Mouse (Mus musculus) cerebellum, postnatal 25 days (tissue): Measurements from ENCODE around the gene Zdhhc8.
"Not testable (repeated sequence)": the region's sequence is repeated elsewhere in the genome, so short reads cannot be mapped to it uniquely, and the experiment has no call there.

Experiments
- DNase-seq, 2 experiments: peaks; one replicate each; pipeline ENCODE4 v3.0.0; 2021; ENCODE audit warnings: mixed read lengths in 2 of 2

Gene Zdhhc8

GRCm38 (mm10) chr16:18230617-18231016, 4.3 kb downstream of the Zdhhc8 start:
- peak; percentile 25 to 36 for DNase-seq

GRCm38 (mm10) chr16:18229622-18230021, 5.3 kb downstream of the Zdhhc8 start:
- peak; percentile 85 to 89 for DNase-seq

GRCm38 (mm10) chr16:18228856-18229255, 6.1 kb downstream of the Zdhhc8 start:
- DNase-seq: peak; percentile 80 to 84

GRCm38 (mm10) chr16:18227897-18228422, 7.0 kb downstream of the Zdhhc8 start:
- DNase-seq: no peak

GRCm38 (mm10) chr16:18227187-18227586, 7.7 kb downstream of the Zdhhc8 start:
- DNase-seq: no peak

GRCm38 (mm10) chr16:18222188-18222587, 12.7 kb downstream of the Zdhhc8 start:
- DNase-seq: no peak

GRCm38 (mm10) chr16:18221543-18221898, 13.4 kb downstream of the Zdhhc8 start:
- DNase-seq: peak in 1 of 2 experiments; percentile 38

- no peak for DNase-seq
Observed at GRCm38 (mm10) chr16:18220856-18221542, 13.9 kb downstream of the Zdhhc8 start.

- peak in 1 of 2 experiments; percentile 49 for DNase-seq
Observed at GRCm38 (mm10) chr16:18220001-18220400, 14.9 kb downstream of the Zdhhc8 start.

- no peak for DNase-seq
Observed at GRCm38 (mm10) chr16:18218580-18218996, 16.3 kb downstream of the Zdhhc8 start.

GRCm38 (mm10) chr16:18217579-18217978, 17.4 kb downstream of the Zdhhc8 start, which contains the start of gene Ccdc188:
Gene Ccdc188 (plus strand): TSS chr16:18217879.
- DNase-seq: no peak

GRCm38 (mm10) chr16:18214858-18215257, 20.1 kb downstream of the Zdhhc8 start:
- no peak for DNase-seq

GRCm38 (mm10) chr16:18213689-18214088, 21.2 kb downstream of the Zdhhc8 start:
- DNase-seq: peak in 1 of 2 experiments; percentile 52

GRCm38 (mm10) chr16:18211417-18212171, 23.3 kb downstream of the Zdhhc8 start:
- peak; percentile 96 to 98 for DNase-seq

GRCm38 (mm10) chr16:18210701-18211416, 24.1 kb downstream of the Zdhhc8 start:
- DNase-seq: peak; percentile 79 to 89

- no peak for DNase-seq
Observed at GRCm38 (mm10) chr16:18203430-18204091, 31.4 kb downstream of the Zdhhc8 start.

- DNase-seq: no peak
Observed at GRCm38 (mm10) chr16:18202061-18202460, 32.9 kb downstream of the Zdhhc8 start.

GRCm38 (mm10) chr16:18201620-18202019, 33.3 kb downstream of the Zdhhc8 start:
- no peak for DNase-seq

- no peak for DNase-seq
Observed at GRCm38 (mm10) chr16:18200062-18200461, 34.9 kb downstream of the Zdhhc8 start.

GRCm38 (mm10) chr16:18198365-18199098, 36.4 kb downstream of the Zdhhc8 start:
- no peak for DNase-seq

- DNase-seq: no peak
Observed at GRCm38 (mm10) chr16:18197881-18198280, 37.1 kb downstream of the Zdhhc8 start.

GRCm38 (mm10) chr16:18195561-18195960, 39.4 kb downstream of the Zdhhc8 start:
- not testable (repeated sequence) for DNase-seq
